Mouse (Mus musculus) lung, postnatal 0 days (tissue): ENCODE measurements around the gene Snx3. TPM values are rescaled to one million over a fixed set of nuclear protein-coding genes. Genes with fewer than 3 reads are reported as not detected.

Experiments used
- ATAC-seq: fragments of 200-750 bp; cut with Nextera tagmentation; 2 replicates; pipeline ENCODE4 v1.8.0; 2017; ENCODE audit warnings: moderate library complexity
- DNase-seq: peaks from one replicate; pipeline ENCODE4 v3.0.0-alpha.2; 2016; ENCODE audit warnings: low spot score
- H3K27ac ChIP-seq: fragments of 300-500 bp; sonication (generic); 2 replicates; pipeline ENCODE4 v1.5.1; 2014; ENCODE audit warnings: antibody characterized with exemption, mild to moderate bottlenecking, low read length, mixed read lengths
- H3K27me3 ChIP-seq: fragments of 300-500 bp; sonication (generic); replicated peaks from 2 replicates; pipeline ENCODE4 v1.6.1; 2014; ENCODE audit warnings: low read length, mixed read lengths; ENCODE audit not compliant: insufficient read depth
- H3K36me3 ChIP-seq: fragments of 300-500 bp; sonication (generic); 2 replicates; pipeline ENCODE4 v1.6.1; 2014; ENCODE audit warnings: low read length, mixed read lengths; ENCODE audit not compliant: insufficient read depth
- H3K4me1 ChIP-seq: fragments of 300-500 bp; sonication (generic); 2 replicates; pipeline ENCODE4 v1.6.1; 2014; ENCODE audit warnings: antibody characterized with exemption, low read depth, low read length, mixed read lengths; ENCODE audit not compliant: insufficient read depth
- H3K4me2 ChIP-seq: fragments of 300-500 bp; sonication (generic); replicated peaks from 2 replicates; pipeline ENCODE4 v1.6.1; 2014; ENCODE audit warnings: low read depth, mild to moderate bottlenecking, low read length, moderate library complexity, mixed read lengths
- H3K4me3 ChIP-seq: fragments of 300-500 bp; sonication (generic); 2 replicates; pipeline ENCODE4 v1.5.1; 2014; ENCODE audit warnings: low read depth, low read length
- H3K9ac ChIP-seq: fragments of 300-500 bp; sonication (generic); replicated peaks from 2 replicates; pipeline ENCODE4 v1.6.1; 2014; ENCODE audit warnings: low read depth, mild to moderate bottlenecking
- H3K9me3 ChIP-seq: fragments of 300-500 bp; sonication (generic); 2 replicates; pipeline ENCODE4 v1.6.1; 2016; ENCODE audit warnings: low read length, mixed read lengths
- CTCF ChIP-seq: IDR thresholded peaks from 2 replicates; pipeline ENCODE4 v1.5.1; 2016; ENCODE audit warnings: antibody characterized with exemption, mild to moderate bottlenecking
- EP300 ChIP-seq: IDR thresholded peaks from 2 replicates; pipeline ENCODE4 v1.6.1; 2016; ENCODE audit warnings: antibody characterized with exemption, mild to moderate bottlenecking, control low read depth
- WGBS: fragments of 180-500 bp; shearing (Covaris S2); extraction: QIAGEN DNeasy Blood & Tissue Kit; methylation state at CpG from one replicate; pipeline ENCODE4 v1.1.7; 2014; 5-methylcytosine and 5-hydroxymethylcytosine counted together
- polyA plus RNA-seq: library from polyadenylated mRNA; unstranded; fragments of >200 nt; fragmentation: Nextera tagmentation; extraction: Ambion mirVana; gene quantifications from 2 replicates; pipeline ENCODE4 v1.2.1, GENCODE M21; 2015

Gene Snx3
- polyA plus RNA-seq, 1 experiment from 2014 or later, result 317 TPM

- Histone ChIP-seq H3K9me3 (no peaks in the 10 kb centered on the region), H3K4me3 (no peak overlapping the region), H3K4me1 (no peaks in the 10 kb centered on the region; the same call in 1 of the 2 replicates), H3K27ac (no peak overlapping the region), H3K4me2 (no peak overlapping the region), H3K36me3 (no peaks in the 10 kb centered on the region), H3K27me3 (peaks cover 67% of the 10 kb centered on the region), H3K9ac (no peak overlapping the region)
- DNase-seq, result peak; percentile 25
- 3% methylated on average over 10 of the region's 10 CpGs for WGBS
- no peak for ATAC-seq
- TF ChIP-seq EP300, result no peak
- TF ChIP-seq CTCF, result no peak
Measured at GRCm38 (mm10) chr10:42574639-42575038, 72.8 kb downstream of the Snx3 start.

- WGBS, result 4% methylated on average over 15 of the region's 15 CpGs
- Histone ChIP-seq H3K9ac (no peak overlapping the region), H3K9me3 (no peaks in the 10 kb centered on the region), H3K4me3 (no peak overlapping the region), H3K4me1 (no peaks in the 10 kb centered on the region; the same call in 1 of the 2 replicates), H3K27ac (no peak overlapping the region), H3K4me2 (no peak overlapping the region), H3K27me3 (peaks cover 79% of the 10 kb centered on the region), H3K36me3 (no peaks in the 10 kb centered on the region)
- TF ChIP-seq EP300 (no peak), CTCF (no peak)
- ATAC-seq (no peak), DNase-seq (no peak)
Measured at GRCm38 (mm10) chr10:42577525-42578280, 75.9 kb downstream of the Snx3 start.

- WGBS, result 2% methylated on average over 15 of the region's 15 CpGs
- Histone ChIP-seq H3K9me3 (no peaks in the 10 kb centered on the region), H3K9ac (no peak overlapping the region), H3K4me1 (no peaks in the 10 kb centered on the region), H3K36me3 (no peaks in the 10 kb centered on the region), H3K27me3 (peaks cover 80% of the 10 kb centered on the region), H3K4me2 (no peak overlapping the region), H3K27ac (no peak overlapping the region), H3K4me3 (no peak overlapping the region)
- ATAC-seq (no peak), DNase-seq (no peak)
- TF ChIP-seq CTCF, result no peak
- no peak for TF ChIP-seq EP300
Measured at GRCm38 (mm10) chr10:42578281-42578675, 76.4 kb downstream of the Snx3 start.

GRCm38 (mm10) chr10:42578698-42579474, 77.1 kb downstream of the Snx3 start:
- no peak overlapping the region for H3K4me2 ChIP-seq
- H3K4me3 ChIP-seq, result no peak overlapping the region

GRCm38 (mm10) chr10:42579475-42580130, 77.8 kb downstream of the Snx3 start:
- no peak overlapping the region for H3K27ac ChIP-seq
- H3K4me2 ChIP-seq, result no peak overlapping the region
- WGBS, result 1% methylated on average over 38 of the region's 41 CpGs
- no peaks in the 10 kb centered on the region for H3K36me3 ChIP-seq
- ATAC-seq (no peak), DNase-seq (no peak)
- no peaks in the 10 kb centered on the region; the same call in 1 of the 2 replicates for H3K4me1 ChIP-seq
- no peaks in the 10 kb centered on the region for H3K9me3 ChIP-seq
- no peak for TF ChIP-seq EP300
- TF ChIP-seq CTCF, result no peak
- H3K27me3 ChIP-seq, result peaks cover 81% of the 10 kb centered on the region
- no peak overlapping the region for H3K9ac ChIP-seq
- H3K4me3 ChIP-seq, result no peak overlapping the region

More at GRCm38 (mm10) chr10:42578698-42579474, 77.1 kb downstream of the Snx3 start:
- no peak overlapping the region for H3K27ac ChIP-seq
- H3K9ac ChIP-seq, result no peak overlapping the region
- no peak for ATAC-seq
- no peaks in the 10 kb centered on the region for H3K9me3 ChIP-seq
- WGBS, result 2% methylated on average over 22 of the region's 22 CpGs
- DNase-seq, result no peak
- TF ChIP-seq EP300, result no peak
- TF ChIP-seq CTCF, result no peak
- H3K27me3 ChIP-seq, result peaks cover 80% of the 10 kb centered on the region
- no peaks in the 10 kb centered on the region; the same call in 1 of the 2 replicates for H3K4me1 ChIP-seq
- H3K36me3 ChIP-seq, result no peaks in the 10 kb centered on the region
